ENCODE assay signal across 8 mouse cellular contexts in genomic region chr7:15974712-15975111, GRCm38 (mm10). TPM values are rescaled to one million over a fixed set of nuclear protein-coding genes. Genes with fewer than 3 reads are reported as not detected.
DNase-seq lines count a peak whose midpoint lies in the region; ATAC-seq lines count a peak whose summit lies in the region.

No protein-coding gene starts in this region.

- H3K27ac ChIP-seq in forebrain, embryonic 11.5 days (ENCODE audit: low read depth, low read length): no peak overlapping the region
- no peak overlapping the region for H3K27ac ChIP-seq in forebrain, embryonic 13.5 days

- no peak for ATAC-seq in forebrain, embryonic 11.5 days (replicated peaks; ENCODE audit: low FRiP score)
- no peak for ATAC-seq in forebrain, embryonic 13.5 days
- peak; percentile 38 to 40; a peak in 1 of 4 replicates for ATAC-seq in hematopoietic stem cell, adult 5-6 weeks (replicated peaks in 1 of 2; ENCODE audit: insufficient read depth in 1 of 2, low FRiP score in 2 of 2, low TSS enrichment in 1 of 2, low read depth in 1 of 2, poor library complexity in 2 of 2, severe bottlenecking in 2 of 2)

- H3K9ac ChIP-seq in forebrain, embryonic 11.5 days (ENCODE audit: low read length): no peak overlapping the region
- no peak overlapping the region for H3K9ac ChIP-seq in forebrain, embryonic 13.5 days

- no peaks in the 10 kb centered on the region for H3K4me1 ChIP-seq in forebrain, embryonic 11.5 days (replicated peaks; ENCODE audit: control insufficient read depth, insufficient read depth, low read length)
- H3K4me1 ChIP-seq in forebrain, embryonic 13.5 days: no peaks in the 10 kb centered on the region

- peaks cover 20% of the 10 kb centered on the region for H3K36me3 ChIP-seq in forebrain, embryonic 11.5 days (ENCODE audit: control insufficient read depth, insufficient read depth, low read length)
- H3K36me3 ChIP-seq in forebrain, embryonic 13.5 days (ENCODE audit: poor library complexity, severe bottlenecking): peaks cover 96% of the 10 kb centered on the region

- WGBS in forebrain, embryonic 11.5 days: 55% methylated on average over 5 of the region's 5 CpGs
- 64% methylated on average over 5 of the region's 5 CpGs for WGBS in forebrain, embryonic 13.5 days

- H3K4me2 ChIP-seq in forebrain, embryonic 11.5 days (ENCODE audit: low read depth, low read length, severe bottlenecking): no peak overlapping the region
- no peak overlapping the region for H3K4me2 ChIP-seq in forebrain, embryonic 13.5 days

- no peak overlapping the region for H3K4me3 ChIP-seq in forebrain, embryonic 11.5 days (ENCODE audit: low read depth, low read length)
- H3K4me3 ChIP-seq in forebrain, embryonic 13.5 days: no peak overlapping the region

- no peaks in the 10 kb centered on the region for H3K27me3 ChIP-seq in forebrain, embryonic 11.5 days (ENCODE audit: control insufficient read depth, insufficient read depth, low read length)
- H3K27me3 ChIP-seq in forebrain, embryonic 13.5 days: no peaks in the 10 kb centered on the region

- H3K9me3 ChIP-seq in forebrain, embryonic 11.5 days (ENCODE audit: control insufficient read depth, low read length): no peaks in the 10 kb centered on the region
- no peaks in the 10 kb centered on the region for H3K9me3 ChIP-seq in forebrain, embryonic 13.5 days (replicated peaks)

- DNase-seq in forebrain, embryonic 11.5 days (ENCODE audit: low spot score): peak; percentile 74
- peak; percentile 42 for DNase-seq in urinary bladder, adult 2 months (ENCODE audit: low spot score)
- DNase-seq in urinary bladder, postnatal 10 days (ENCODE audit: low spot score): no peak
- peak; percentile 73 to 80 for DNase-seq in cerebellum, postnatal 10 days
- DNase-seq in lung, adult 18-20 months: peak; percentile 56 to 67
- peak; percentile 53 for DNase-seq in spleen, adult 12 weeks (ENCODE audit: low spot score)

RNA-seq across cellular contexts. Expression of gene Ehd2, which starts 7.3 kb away (rescaled TPM):
- 10.4 and 11.3 TPM in 2 replicates for polyA plus RNA-seq in forebrain, embryonic 11.5 days (2014; fragmentation: Nextera tagmentation; extraction: Ambion mirVana)
- 3.6 and 4.4 TPM in 2 replicates for polyA plus RNA-seq in forebrain, embryonic 13.5 days (2015; fragmentation: Nextera tagmentation; extraction: Ambion mirVana)
- polyA plus RNA-seq in urinary bladder, adult 2 months (2012; rRNA removed): 75.8 and 96.6 TPM in 2 replicates
- total RNA-seq in hematopoietic stem cell, adult 5-6 weeks (2017): 0.15 and 0.56 TPM in 2 replicates

RNA-seq across cellular contexts. Expression of gene Nop53, which starts 28.8 kb away (rescaled TPM):
- 169 and 174 TPM in 2 replicates for polyA plus RNA-seq in forebrain, embryonic 11.5 days (2014; fragmentation: Nextera tagmentation; extraction: Ambion mirVana)
- polyA plus RNA-seq in forebrain, embryonic 13.5 days (2015; fragmentation: Nextera tagmentation; extraction: Ambion mirVana): 150 and 152 TPM in 2 replicates
- polyA plus RNA-seq in urinary bladder, adult 2 months (2012; rRNA removed): 161 and 200 TPM in 2 replicates
- total RNA-seq in hematopoietic stem cell, adult 5-6 weeks (2017): 279 and 439 TPM in 2 replicates

RNA-seq across cellular contexts. Expression of gene Selenow, which starts 52.5 kb away (rescaled TPM):
- polyA plus RNA-seq in forebrain, embryonic 11.5 days (2014; fragmentation: Nextera tagmentation; extraction: Ambion mirVana): 944 and 965 TPM in 2 replicates
- polyA plus RNA-seq in forebrain, embryonic 13.5 days (2015; fragmentation: Nextera tagmentation; extraction: Ambion mirVana): 1,237 and 1,357 TPM in 2 replicates
- polyA plus RNA-seq in urinary bladder, adult 2 months (2012; rRNA removed): 482 and 493 TPM in 2 replicates
- 49.4 and 91.1 TPM in 2 replicates for total RNA-seq in hematopoietic stem cell, adult 5-6 weeks (2017)

Comparison
In these comparisons a context has a peak if more than half of its experiments do, and no peak if none do; other contexts are left out.
1. ATAC-seq: peak in hematopoietic stem cell, adult 5-6 weeks (2 of 2); none in forebrain, embryonic 11.5 days (single experiment) and forebrain, embryonic 13.5 days (single experiment).